Mouse (Mus musculus): Measurements from ENCODE around the gene Asb1. TPM values are rescaled to one million over a fixed set of nuclear protein-coding genes. Genes with fewer than 3 reads are reported as not detected.

Gene Asb1
- polyA plus RNA-seq, 1 experiment from 2014 or later = 4.2 TPM

DNA sequence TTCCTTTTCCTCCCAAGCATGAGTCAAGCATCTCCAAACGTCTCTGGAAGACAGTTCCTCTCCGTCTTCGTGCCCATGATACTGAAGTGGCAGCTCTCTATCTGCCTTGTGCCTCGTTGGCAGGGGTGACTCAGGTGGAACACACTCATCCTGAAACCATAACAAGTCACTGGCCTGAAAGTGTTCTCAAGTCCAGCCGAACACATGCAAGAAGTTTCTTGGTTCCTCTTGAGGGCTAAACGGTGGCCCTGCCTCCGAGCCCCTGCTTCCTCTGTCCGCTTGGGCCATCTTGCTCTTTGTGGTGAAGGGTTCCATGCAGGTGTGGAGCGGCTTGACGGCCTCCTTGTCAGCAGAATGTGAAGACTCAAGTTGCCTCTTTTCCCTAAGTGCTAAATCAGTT is 32.1 kb downstream of the Asb1 start:
- Histone ChIP-seq H3K4me2 (replicated peaks; ENCODE audit: low read depth, low read length) (no peak overlapping the region), H3K9me3 (ENCODE audit: low read length) (no peaks in the 10 kb centered on the region), H3K27ac (ENCODE audit: low read length) (no peak overlapping the region), H3K36me3 (ENCODE audit: insufficient read depth, low read length) (no peaks in the 10 kb centered on the region), H3K4me3 (ENCODE audit: low read depth, low read length) (no peak overlapping the region), H3K27me3 (replicated peaks; ENCODE audit: insufficient read depth, low read length) (no peaks in the 10 kb centered on the region; the same call in 1 of the 2 replicates), H3K9ac (replicated peaks; ENCODE audit: low read depth) (no peak overlapping the region), H3K4me1 (ENCODE audit: insufficient read depth, low read depth, low read length) (no peaks in the 10 kb centered on the region)
- DNase-seq (ENCODE audit: low spot score) = no peak
- no peak for ATAC-seq
- TF ChIP-seq EP300 (IDR thresholded peaks at IDR 0.05) (no peak), CTCF (IDR thresholded peaks at IDR 0.05) (no peak)
- 62% methylated on average over 10 of the region's 10 CpGs for WGBS

DNA sequence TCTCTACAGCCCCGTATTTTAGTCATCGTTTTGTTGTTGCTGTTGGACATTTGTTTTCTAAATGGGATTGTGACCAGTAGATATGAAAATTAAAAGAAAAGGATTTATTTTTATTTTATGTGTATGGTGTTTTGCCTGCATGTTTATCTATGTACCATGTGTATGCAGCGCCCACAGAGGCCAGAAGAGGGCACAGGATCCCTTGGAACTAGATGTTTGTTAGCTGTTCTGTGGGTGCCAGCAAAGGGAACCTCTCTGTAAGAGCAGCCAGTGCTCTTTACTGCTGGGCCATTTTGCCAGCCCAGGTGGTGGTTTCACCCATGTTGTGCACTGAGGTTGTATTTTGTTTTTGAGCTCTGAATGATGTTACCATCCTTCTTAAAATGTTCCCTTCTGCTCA is 33.9 kb downstream of the Asb1 start:
- H3K4me3 ChIP-seq (ENCODE audit: low read depth, low read length) = no peak overlapping the region
- H3K27me3 ChIP-seq (replicated peaks; ENCODE audit: insufficient read depth, low read length) = no peaks in the 10 kb centered on the region; the same call in 1 of the 2 replicates
- peak; percentile 60 for DNase-seq (ENCODE audit: low spot score)
- no peaks in the 10 kb centered on the region for H3K9me3 ChIP-seq (ENCODE audit: low read length)
- WGBS = 63% methylated on average over 3 of the region's 3 CpGs
- TF ChIP-seq EP300 (IDR thresholded peaks at IDR 0.05) (no peak), CTCF (IDR thresholded peaks at IDR 0.05) (peak; percentile 79)
- H3K9ac ChIP-seq (replicated peaks; ENCODE audit: low read depth) = no peak overlapping the region
- H3K36me3 ChIP-seq (ENCODE audit: insufficient read depth, low read length) = no peaks in the 10 kb centered on the region
- no peak overlapping the region for H3K27ac ChIP-seq (ENCODE audit: low read length)
- H3K4me1 ChIP-seq (ENCODE audit: insufficient read depth, low read depth, low read length) = no peaks in the 10 kb centered on the region
- ATAC-seq = no peak
- no peak overlapping the region for H3K4me2 ChIP-seq (replicated peaks; ENCODE audit: low read depth, low read length)

DNA sequence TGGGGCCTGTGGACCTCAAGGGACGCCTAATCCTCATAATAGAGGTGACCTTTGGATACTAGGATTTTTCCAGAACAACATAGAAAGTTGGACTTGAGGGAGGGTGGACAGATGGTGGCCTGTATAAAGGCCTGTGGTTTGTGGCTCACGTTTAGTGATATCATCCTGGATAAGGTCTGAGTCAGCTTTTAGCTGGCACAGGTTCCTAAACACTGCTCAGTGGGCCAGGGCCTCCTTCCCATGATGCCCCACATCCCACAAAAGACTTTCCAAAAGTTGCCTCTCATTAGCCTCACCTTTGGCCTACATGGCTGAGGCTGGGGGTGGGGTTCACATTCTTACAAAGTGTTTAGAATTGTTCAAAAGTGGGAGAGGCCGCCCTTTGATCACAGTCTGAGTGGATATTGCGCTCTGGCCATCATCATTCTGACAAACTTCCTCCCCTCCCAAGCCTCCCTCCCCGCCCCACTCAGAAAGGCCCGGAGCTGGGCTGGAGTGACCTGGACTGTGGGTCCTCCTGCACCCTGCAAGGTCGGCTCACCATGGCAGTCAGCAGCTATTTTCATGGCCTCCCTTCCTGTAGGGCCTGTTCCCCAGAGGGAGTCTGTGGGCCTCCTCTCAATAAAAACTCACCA is 37.7 kb downstream of the Asb1 start:
- Histone ChIP-seq H3K4me2 (replicated peaks; ENCODE audit: low read depth, low read length) (no peak overlapping the region), H3K9ac (replicated peaks; ENCODE audit: low read depth) (no peak overlapping the region), H3K27me3 (replicated peaks; ENCODE audit: insufficient read depth, low read length) (no peaks in the 10 kb centered on the region), H3K36me3 (ENCODE audit: insufficient read depth, low read length) (no peaks in the 10 kb centered on the region), H3K9me3 (ENCODE audit: low read length) (no peaks in the 10 kb centered on the region), H3K4me3 (ENCODE audit: low read depth, low read length) (no peak overlapping the region), H3K4me1 (ENCODE audit: insufficient read depth, low read depth, low read length) (no peaks in the 10 kb centered on the region), H3K27ac (ENCODE audit: low read length) (no peak overlapping the region)
- peak; percentile 18 for DNase-seq (ENCODE audit: low spot score)
- TF ChIP-seq CTCF (IDR thresholded peaks at IDR 0.05) (no peak), EP300 (IDR thresholded peaks at IDR 0.05) (no peak)
- 56% methylated on average over 7 of the region's 7 CpGs for WGBS
- peak; percentile 30 for ATAC-seq

DNA sequence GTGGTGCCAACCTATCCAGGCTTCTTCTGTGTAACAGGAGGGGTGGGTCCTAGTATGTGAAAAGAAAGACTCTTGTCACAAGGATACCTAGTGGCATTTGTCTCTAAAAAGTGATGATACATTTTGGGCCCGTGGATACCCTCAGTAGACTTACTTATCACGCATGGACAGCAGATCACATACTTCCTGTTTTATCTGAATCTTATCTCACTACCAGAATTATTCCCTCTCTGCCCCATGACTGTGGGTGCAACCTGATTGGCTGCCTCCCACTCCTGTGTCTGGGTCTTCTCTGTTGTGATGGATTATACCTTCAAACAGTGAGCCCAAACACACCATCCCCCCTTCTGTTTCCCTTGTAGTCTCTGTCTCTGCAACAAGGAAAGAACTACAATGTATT is 40.2 kb downstream of the Asb1 start:
- no peak for DNase-seq (ENCODE audit: low spot score)
- TF ChIP-seq EP300 (IDR thresholded peaks at IDR 0.05) = no peak
- no peak for TF ChIP-seq CTCF (IDR thresholded peaks at IDR 0.05)
- no peak overlapping the region for H3K27ac ChIP-seq (ENCODE audit: low read length)
- no peaks in the 10 kb centered on the region for H3K36me3 ChIP-seq (ENCODE audit: insufficient read depth, low read length)
- no peak for ATAC-seq
- no peaks in the 10 kb centered on the region for H3K4me1 ChIP-seq (ENCODE audit: insufficient read depth, low read depth, low read length)
- H3K9me3 ChIP-seq (ENCODE audit: low read length) = no peaks in the 10 kb centered on the region
- no peak overlapping the region for H3K9ac ChIP-seq (replicated peaks; ENCODE audit: low read depth)
- H3K4me3 ChIP-seq (ENCODE audit: low read depth, low read length) = no peak overlapping the region
- WGBS = 40% methylated on average over 2 of the region's 2 CpGs
- no peak overlapping the region for H3K4me2 ChIP-seq (replicated peaks; ENCODE audit: low read depth, low read length)
- no peaks in the 10 kb centered on the region for H3K27me3 ChIP-seq (replicated peaks; ENCODE audit: insufficient read depth, low read length)

DNA sequence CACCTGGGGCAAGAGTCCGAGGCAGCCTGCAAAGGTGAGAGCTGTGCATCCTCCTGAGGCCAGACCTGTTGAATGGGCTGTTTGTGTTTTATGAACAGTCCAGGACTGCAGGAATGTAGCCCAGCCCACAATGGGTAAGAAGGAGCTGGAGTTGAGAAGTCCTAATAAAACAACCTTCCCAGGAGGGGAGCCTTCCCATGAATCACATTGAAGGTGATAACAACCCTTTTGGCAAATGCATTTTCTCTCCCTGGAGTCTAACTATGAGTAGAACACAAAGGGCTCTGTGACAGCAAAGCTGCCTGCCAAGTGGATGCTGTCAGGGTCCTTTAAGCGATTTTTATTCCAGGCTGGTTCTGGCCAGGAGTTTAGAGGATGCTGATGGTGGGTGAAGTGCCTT is 40.9 kb downstream of the Asb1 start:
- H3K27ac ChIP-seq (ENCODE audit: low read length) = no peak overlapping the region
- no peaks in the 10 kb centered on the region for H3K9me3 ChIP-seq (ENCODE audit: low read length)
- WGBS = 59% methylated on average over 2 of the region's 2 CpGs
- H3K4me1 ChIP-seq (ENCODE audit: insufficient read depth, low read depth, low read length) = no peaks in the 10 kb centered on the region
- no peak overlapping the region for H3K4me3 ChIP-seq (ENCODE audit: low read depth, low read length)
- H3K36me3 ChIP-seq (ENCODE audit: insufficient read depth, low read length) = no peaks in the 10 kb centered on the region
- H3K27me3 ChIP-seq (replicated peaks; ENCODE audit: insufficient read depth, low read length) = no peaks in the 10 kb centered on the region
- DNase-seq (ENCODE audit: low spot score) (no peak), ATAC-seq (no peak)
- no peak overlapping the region for H3K4me2 ChIP-seq (replicated peaks; ENCODE audit: low read depth, low read length)
- no peak overlapping the region for H3K9ac ChIP-seq (replicated peaks; ENCODE audit: low read depth)
- TF ChIP-seq CTCF (IDR thresholded peaks at IDR 0.05) (no peak), EP300 (IDR thresholded peaks at IDR 0.05) (no peak)

DNA sequence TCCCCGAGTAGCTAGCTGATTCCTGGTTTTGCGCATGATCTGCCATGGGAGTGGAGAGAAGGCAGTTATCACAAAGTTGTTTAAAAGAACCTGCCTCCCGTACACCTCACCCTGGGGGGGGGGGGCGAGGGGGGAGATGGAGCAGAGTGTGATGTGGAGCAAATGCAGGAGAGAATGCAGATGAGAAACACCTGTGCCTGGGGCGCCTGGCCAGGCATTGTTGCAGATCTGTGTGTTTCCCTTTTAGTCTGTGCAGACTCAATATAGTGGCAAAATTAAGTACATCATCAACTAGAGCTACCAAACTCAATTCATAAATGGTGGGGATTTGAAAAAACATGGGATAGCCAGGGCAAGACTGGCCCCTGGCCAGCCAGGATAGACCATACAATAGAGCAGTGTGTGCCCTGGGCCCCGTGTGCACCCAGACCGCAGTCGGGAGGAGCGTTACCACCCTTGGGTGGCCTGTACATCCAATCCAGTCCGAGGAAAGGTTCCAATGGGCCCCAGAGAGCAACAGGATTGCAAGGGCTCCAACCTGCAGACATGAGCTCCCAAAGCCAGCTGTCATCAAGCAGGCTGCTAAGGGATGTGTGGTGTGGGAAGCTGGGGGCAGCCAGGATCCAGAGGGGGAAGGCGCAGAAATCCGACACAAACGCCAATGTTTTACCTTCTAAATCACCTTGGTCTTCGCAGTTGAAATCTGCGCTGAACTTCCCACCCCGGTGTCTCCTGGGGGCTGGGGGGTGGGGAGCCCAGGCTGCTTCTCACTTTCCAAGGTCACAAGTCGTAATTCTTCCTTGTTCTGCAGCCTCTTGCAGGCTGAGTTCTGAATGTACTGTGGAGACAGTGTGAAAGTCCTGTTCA is 44.9 kb downstream of the Asb1 start:
- DNase-seq (ENCODE audit: low spot score) (no peak), ATAC-seq (no peak)
- no peak for TF ChIP-seq CTCF (IDR thresholded peaks at IDR 0.05)
- Histone ChIP-seq H3K36me3 (ENCODE audit: insufficient read depth, low read length) (no peaks in the 10 kb centered on the region), H3K27me3 (replicated peaks; ENCODE audit: insufficient read depth, low read length) (no peaks in the 10 kb centered on the region), H3K9me3 (ENCODE audit: low read length) (no peaks in the 10 kb centered on the region), H3K9ac (replicated peaks; ENCODE audit: low read depth) (no peak overlapping the region), H3K4me3 (ENCODE audit: low read depth, low read length) (no peak overlapping the region), H3K4me2 (replicated peaks; ENCODE audit: low read depth, low read length) (no peak overlapping the region), H3K4me1 (ENCODE audit: insufficient read depth, low read depth, low read length) (no peaks in the 10 kb centered on the region), H3K27ac (ENCODE audit: low read length) (no peak overlapping the region)
- 73% methylated on average over 16 of the region's 17 CpGs for WGBS

All from lung, postnatal 0 days (tissue).